Mouse (Mus musculus): Measurements from ENCODE around the gene Gm21970. TPM values are rescaled to one million over a fixed set of nuclear protein-coding genes. Genes with fewer than 3 reads are reported as not detected.

Gm21970 gene
- polyA plus RNA-seq, 1 experiment = not detected

DNA sequence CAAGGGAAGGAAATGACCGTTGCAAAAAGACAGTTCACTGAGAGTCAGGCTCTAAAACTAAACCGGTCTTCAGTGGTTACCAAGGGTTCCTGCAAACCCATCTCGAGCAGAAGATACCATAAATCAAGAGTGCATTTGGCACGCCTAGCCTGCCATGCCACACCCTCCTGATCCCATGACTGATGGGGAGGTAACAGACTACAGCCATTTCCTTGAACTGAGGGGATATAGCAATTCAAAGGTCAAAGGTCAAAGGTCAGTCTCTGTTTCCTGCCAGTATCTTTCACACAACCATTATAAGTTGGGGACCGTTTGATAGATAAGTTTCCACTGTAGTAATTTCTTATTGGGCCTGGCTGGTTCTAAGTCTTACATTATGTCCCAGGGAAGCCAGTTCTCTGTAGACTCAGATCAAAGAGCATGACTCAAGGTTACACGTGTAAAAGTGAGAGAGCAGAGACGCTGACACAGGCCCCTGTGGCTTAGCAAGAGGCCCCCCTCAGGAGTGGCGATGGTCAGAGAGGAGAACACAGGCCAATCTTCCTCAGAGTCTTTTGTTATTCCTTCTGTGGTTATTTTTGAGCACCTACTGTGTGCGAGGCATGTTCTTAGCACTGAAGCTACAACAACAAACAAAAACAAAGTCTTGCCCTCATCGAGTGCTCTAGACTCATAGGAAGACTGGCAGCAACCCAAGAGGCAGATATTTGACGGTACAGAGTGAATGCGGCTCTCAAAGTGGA is 21.8 kb downstream of the Gm21970 start:
- Histone ChIP-seq H3K4me3 (ENCODE audit: low read depth, low read length) (no peak overlapping the region), H3K27me3 (ENCODE audit: control insufficient read depth, insufficient read depth, low read length) (no peaks in the 10 kb centered on the region), H3K27ac (ENCODE audit: insufficient read depth, low read depth, low read length) (peak overlapping the region; percentile 94), H3K4me1 (ENCODE audit: control insufficient read depth, insufficient read depth, insufficient read length, low read length) (peaks cover 21% of the 10 kb centered on the region; the same call in 1 of the 2 replicates), H3K36me3 (ENCODE audit: control insufficient read depth, insufficient read depth, low read length) (peaks cover 51% of the 10 kb centered on the region)
- WGBS = 16% methylated on average over 12 of the region's 12 CpGs
- no peak for TF ChIP-seq CTCF (IDR thresholded peaks at IDR 0.05; ENCODE audit: extremely low read depth, insufficient read length, insufficient replicate concordance, low read depth, low read length)
- TF ChIP-seq POLR2A (IDR thresholded peaks at IDR 0.05; ENCODE audit: low read depth, low read length) = no peak

- Histone ChIP-seq H3K27me3 (ENCODE audit: control insufficient read depth, insufficient read depth, low read length) (no peaks in the 10 kb centered on the region), H3K4me3 (ENCODE audit: low read depth, low read length) (no peak overlapping the region), H3K27ac (ENCODE audit: insufficient read depth, low read depth, low read length) (no peak overlapping the region), H3K36me3 (ENCODE audit: control insufficient read depth, insufficient read depth, low read length) (peaks cover 68% of the 10 kb centered on the region), H3K4me1 (ENCODE audit: control insufficient read depth, insufficient read depth, insufficient read length, low read length) (peaks cover 9% of the 10 kb centered on the region; the same call in 1 of the 2 replicates)
- TF ChIP-seq CTCF (IDR thresholded peaks at IDR 0.05; ENCODE audit: extremely low read depth, insufficient read length, insufficient replicate concordance, low read depth, low read length) (no peak), POLR2A (IDR thresholded peaks at IDR 0.05; ENCODE audit: low read depth, low read length) (no peak)
- 78% methylated on average over 9 of the region's 9 CpGs for WGBS
Measured at GRCm38 (mm10) chr16:91415391-91416189, 24.1 kb downstream of the Gm21970 start.

- Histone ChIP-seq H3K27ac (ENCODE audit: insufficient read depth, low read depth, low read length) (no peak overlapping the region), H3K27me3 (ENCODE audit: control insufficient read depth, insufficient read depth, low read length) (no peaks in the 10 kb centered on the region), H3K4me1 (ENCODE audit: control insufficient read depth, insufficient read depth, insufficient read length, low read length) (peaks cover 5% of the 10 kb centered on the region; the same call in 1 of the 2 replicates), H3K4me3 (ENCODE audit: low read depth, low read length) (no peak overlapping the region), H3K36me3 (ENCODE audit: control insufficient read depth, insufficient read depth, low read length) (peaks cover 72% of the 10 kb centered on the region)
- TF ChIP-seq CTCF (IDR thresholded peaks at IDR 0.05; ENCODE audit: extremely low read depth, insufficient read length, insufficient replicate concordance, low read depth, low read length) (no peak), POLR2A (IDR thresholded peaks at IDR 0.05; ENCODE audit: low read depth, low read length) (no peak)
- over 99% methylated on average over 6 of the region's 6 CpGs for WGBS
Measured at GRCm38 (mm10) chr16:91416357-91416756, 24.8 kb downstream of the Gm21970 start.

GRCm38 (mm10) chr16:91416938-91417337 is 25.4 kb downstream of the Gm21970 start:
- H3K4me3 ChIP-seq (ENCODE audit: low read depth, low read length) = no peak overlapping the region
- H3K36me3 ChIP-seq (ENCODE audit: control insufficient read depth, insufficient read depth, low read length) = peaks cover 75% of the 10 kb centered on the region
- peaks cover 5% of the 10 kb centered on the region; the same call in 1 of the 2 replicates for H3K4me1 ChIP-seq (ENCODE audit: control insufficient read depth, insufficient read depth, insufficient read length, low read length)
- TF ChIP-seq POLR2A (IDR thresholded peaks at IDR 0.05; ENCODE audit: low read depth, low read length) (no peak), CTCF (IDR thresholded peaks at IDR 0.05; ENCODE audit: extremely low read depth, insufficient read length, insufficient replicate concordance, low read depth, low read length) (no peak)
- no peak overlapping the region for H3K27ac ChIP-seq (ENCODE audit: insufficient read depth, low read depth, low read length)
- WGBS = 82% methylated on average over 7 of the region's 7 CpGs
- no peaks in the 10 kb centered on the region for H3K27me3 ChIP-seq (ENCODE audit: control insufficient read depth, insufficient read depth, low read length)

DNA sequence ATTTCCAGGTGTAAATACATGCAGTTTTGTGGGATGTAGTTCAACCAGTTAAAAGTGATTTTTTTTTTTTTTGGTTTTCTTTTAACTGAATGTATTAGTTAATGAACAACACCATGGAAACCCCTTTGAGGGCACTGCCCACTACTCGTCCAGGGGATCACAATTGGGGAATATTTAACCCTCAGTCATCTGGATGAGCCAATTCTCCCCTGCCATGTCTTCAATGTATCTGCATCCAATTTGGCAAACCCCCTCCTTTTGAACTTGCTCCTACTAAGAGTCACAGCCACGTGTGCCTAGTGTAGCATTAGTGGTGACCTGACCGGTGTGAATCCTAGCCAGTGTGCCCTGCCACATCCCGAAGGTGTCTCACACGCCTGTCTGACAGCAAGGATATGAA is 27.0 kb downstream of the Gm21970 start:
- H3K36me3 ChIP-seq (ENCODE audit: control insufficient read depth, insufficient read depth, low read length) = peaks cover 80% of the 10 kb centered on the region
- 84% methylated on average over 5 of the region's 5 CpGs for WGBS

GRCm38 (mm10) chr16:91425816-91426215 is 34.3 kb downstream of the Gm21970 start:
- H3K4me3 ChIP-seq (ENCODE audit: low read depth, low read length) = no peak overlapping the region
- WGBS = 96% methylated on average over 6 of the region's 6 CpGs
- H3K27ac ChIP-seq (ENCODE audit: insufficient read depth, low read depth, low read length) = no peak overlapping the region
- TF ChIP-seq CTCF (IDR thresholded peaks at IDR 0.05; ENCODE audit: extremely low read depth, insufficient read length, insufficient replicate concordance, low read depth, low read length) (no peak), POLR2A (IDR thresholded peaks at IDR 0.05; ENCODE audit: low read depth, low read length) (no peak)
- H3K27me3 ChIP-seq (ENCODE audit: control insufficient read depth, insufficient read depth, low read length) = no peaks in the 10 kb centered on the region
- H3K36me3 ChIP-seq (ENCODE audit: control insufficient read depth, insufficient read depth, low read length) = peaks cover 52% of the 10 kb centered on the region
- no peaks in the 10 kb centered on the region for H3K4me1 ChIP-seq (ENCODE audit: control insufficient read depth, insufficient read depth, insufficient read length, low read length)

More for the DNA sequence above, 27.0 kb downstream of the Gm21970 start:
- TF ChIP-seq CTCF (IDR thresholded peaks at IDR 0.05; ENCODE audit: extremely low read depth, insufficient read length, insufficient replicate concordance, low read depth, low read length) (no peak), POLR2A (IDR thresholded peaks at IDR 0.05; ENCODE audit: low read depth, low read length) (no peak)
- no peaks in the 10 kb centered on the region for H3K27me3 ChIP-seq (ENCODE audit: control insufficient read depth, insufficient read depth, low read length)
- peaks cover 2% of the 10 kb centered on the region; the same call in 1 of the 2 replicates for H3K4me1 ChIP-seq (ENCODE audit: control insufficient read depth, insufficient read depth, insufficient read length, low read length)
- no peak overlapping the region for H3K4me3 ChIP-seq (ENCODE audit: low read depth, low read length)
- no peak overlapping the region for H3K27ac ChIP-seq (ENCODE audit: insufficient read depth, low read depth, low read length)

- Histone ChIP-seq H3K4me3 (ENCODE audit: low read depth, low read length) (no peak overlapping the region), H3K4me1 (ENCODE audit: control insufficient read depth, insufficient read depth, insufficient read length, low read length) (no peaks in the 10 kb centered on the region), H3K27ac (ENCODE audit: insufficient read depth, low read depth, low read length) (no peak overlapping the region), H3K27me3 (ENCODE audit: control insufficient read depth, insufficient read depth, low read length) (no peaks in the 10 kb centered on the region), H3K36me3 (ENCODE audit: control insufficient read depth, insufficient read depth, low read length) (peaks cover 48% of the 10 kb centered on the region)
- TF ChIP-seq CTCF (IDR thresholded peaks at IDR 0.05; ENCODE audit: extremely low read depth, insufficient read length, insufficient replicate concordance, low read depth, low read length) (no peak), POLR2A (IDR thresholded peaks at IDR 0.05; ENCODE audit: low read depth, low read length) (no peak)
- WGBS = 88% methylated on average over 4 of the region's 4 CpGs
Measured at GRCm38 (mm10) chr16:91426586-91426985, 35.1 kb downstream of the Gm21970 start.
